Mouse (Mus musculus) megakaryocyte, adult 5-6 weeks (primary cell): Measurements from ENCODE around the gene 6030445D17Rik. TPM values are rescaled to one million over a fixed set of nuclear protein-coding genes. Genes with fewer than 3 reads are reported as not detected.

Source experiments
- total RNA-seq, 2 experiments: library from RNA; stranded (forward) in 1 of 2; stranded (reverse) in 1 of 2; fragments of 153-499, 151-499 nt in 1 of 2; fragments of 221-1000, 200-1000 nt in 1 of 2; gene quantifications; 2 replicates each; pipeline versions ENCODE4 v1.2.3 to v1.2.4; 2015 to 2017

Gene 6030445D17Rik
- total RNA-seq, 2 experiments from 2014 or later, result 0.13 TPM; not detected in 1

Other genes with a start within 250 kb of the 6030445D17Rik start
- 5.6 and 6.0 TPM in 2 replicates for gene Tcea3, start 214.5 kb upstream of the 6030445D17Rik start, total RNA-seq (2015)
- gene Tcea3, start 214.5 kb upstream of the 6030445D17Rik start, total RNA-seq (2017), result 3.5 and 7.2 TPM in 2 replicates
- gene Zfp46, start 177.6 kb upstream of the 6030445D17Rik start, total RNA-seq (2015), result 4.2 and 4.5 TPM in 2 replicates
- 8.1 and 9.3 TPM in 2 replicates for gene Zfp46, start 177.6 kb upstream of the 6030445D17Rik start, total RNA-seq (2017)
- gene Hnrnpr, start 151.3 kb upstream of the 6030445D17Rik start, total RNA-seq (2015), result 80.0 and 85.4 TPM in 2 replicates
- 124 and 138 TPM in 2 replicates for gene Hnrnpr, start 151.3 kb upstream of the 6030445D17Rik start, total RNA-seq (2017)
- not detected in 2 replicates for gene Htr1d, start 38.7 kb upstream of the 6030445D17Rik start, total RNA-seq (2015)
- gene Htr1d, start 38.7 kb upstream of the 6030445D17Rik start, total RNA-seq (2017), result not detected in 2 replicates
- 3.4 and 6.7 TPM in 2 replicates for gene Luzp1, start 7.5 kb downstream of the 6030445D17Rik start, total RNA-seq (2015)
- 3.5 and 4.8 TPM in 2 replicates for gene Luzp1, start 7.5 kb downstream of the 6030445D17Rik start, total RNA-seq (2017)
- 24.1 and 25.8 TPM in 2 replicates for gene Kdm1a, start 140.5 kb downstream of the 6030445D17Rik start, total RNA-seq (2015)
- gene Kdm1a, start 140.5 kb downstream of the 6030445D17Rik start, total RNA-seq (2017), result 36.6 and 48.6 TPM in 2 replicates
- not detected in 2 replicates for gene Tex46, start 148.2 kb downstream of the 6030445D17Rik start, total RNA-seq (2015)
- gene Tex46, start 148.2 kb downstream of the 6030445D17Rik start, total RNA-seq (2017), result not detected in 2 replicates
- not detected in 2 replicates for gene Lactbl1, start 160.4 kb downstream of the 6030445D17Rik start, total RNA-seq (2015)
- 0.16 TPM in 1 of 2 replicates, not detected in the other for gene Lactbl1, start 160.4 kb downstream of the 6030445D17Rik start, total RNA-seq (2017)